Mouse (Mus musculus) embryonic fibroblast, embryonic 13.5 days (primary cell): ENCODE results near the gene Acly. TPM values are rescaled to one million over a fixed set of nuclear protein-coding genes. Genes with fewer than 3 reads are reported as not detected.

ENCODE experiments used
- H3K27ac ChIP-seq: 2 replicates; pipeline ENCODE4 v1.5.1; 2012; ENCODE audit warnings: low read length, control low read depth, inconsistent platforms; ENCODE audit not compliant: insufficient read depth
- H3K4me1 ChIP-seq: 2 replicates; pipeline ENCODE4 v1.6.1; 2011; ENCODE audit warnings: low read length; ENCODE audit not compliant: control insufficient read depth, insufficient read depth
- H3K4me3 ChIP-seq: 2 replicates; pipeline ENCODE4 v1.5.1; 2011; ENCODE audit warnings: mild to moderate bottlenecking, control low read depth, low read length; ENCODE audit not compliant: insufficient read depth
- CTCF ChIP-seq: IDR thresholded peaks from 2 replicates; pipeline ENCODE4 v1.5.1; 2011; ENCODE audit warnings: mild to moderate bottlenecking, control low read depth, low read length, moderate library complexity, borderline replicate concordance; ENCODE audit not compliant: insufficient read depth
- POLR2A ChIP-seq: IDR thresholded peaks from 2 replicates; pipeline ENCODE4 v1.6.1; 2011; ENCODE audit warnings: low read depth, mild to moderate bottlenecking, control low read depth, low read length, moderate library complexity
- polyA plus RNA-seq: library from polyadenylated mRNA; stranded (reverse); fragments of >200 nt; gene quantifications from 2 replicates; pipeline ENCODE4 v1.2.4, GENCODE M21; 2011; ENCODE audit warnings: low read depth; ENCODE audit not compliant: missing spikeins, insufficient read length

Acly gene
- polyA plus RNA-seq, 1 experiment: 111 TPM

DNA sequence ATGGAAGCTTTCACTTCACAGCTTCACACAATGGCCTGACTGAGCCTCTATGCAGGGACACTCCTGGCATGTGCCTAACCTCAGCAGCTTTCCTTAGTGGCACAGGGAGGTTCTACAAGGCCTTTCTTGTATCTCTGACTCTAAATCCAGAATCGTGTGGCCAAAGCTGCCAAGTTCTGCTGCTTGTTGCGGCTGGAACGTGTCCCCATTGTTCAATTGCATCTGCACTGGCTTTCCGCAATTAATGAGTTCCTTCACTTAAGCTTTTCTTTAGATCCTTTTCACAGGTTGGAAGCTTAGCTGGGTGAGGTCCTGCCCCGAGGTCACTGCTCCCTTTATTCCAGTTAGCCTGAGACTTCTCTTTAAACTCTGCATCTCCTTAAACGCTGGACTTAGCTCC lies 6.1 kb upstream of the Acly start:
- TF ChIP-seq CTCF (no peak), POLR2A (no peak)
- no peak overlapping the region for H3K4me3 ChIP-seq
- no peaks in the 10 kb centered on the region for H3K4me1 ChIP-seq
- no peak overlapping the region for H3K27ac ChIP-seq

DNA sequence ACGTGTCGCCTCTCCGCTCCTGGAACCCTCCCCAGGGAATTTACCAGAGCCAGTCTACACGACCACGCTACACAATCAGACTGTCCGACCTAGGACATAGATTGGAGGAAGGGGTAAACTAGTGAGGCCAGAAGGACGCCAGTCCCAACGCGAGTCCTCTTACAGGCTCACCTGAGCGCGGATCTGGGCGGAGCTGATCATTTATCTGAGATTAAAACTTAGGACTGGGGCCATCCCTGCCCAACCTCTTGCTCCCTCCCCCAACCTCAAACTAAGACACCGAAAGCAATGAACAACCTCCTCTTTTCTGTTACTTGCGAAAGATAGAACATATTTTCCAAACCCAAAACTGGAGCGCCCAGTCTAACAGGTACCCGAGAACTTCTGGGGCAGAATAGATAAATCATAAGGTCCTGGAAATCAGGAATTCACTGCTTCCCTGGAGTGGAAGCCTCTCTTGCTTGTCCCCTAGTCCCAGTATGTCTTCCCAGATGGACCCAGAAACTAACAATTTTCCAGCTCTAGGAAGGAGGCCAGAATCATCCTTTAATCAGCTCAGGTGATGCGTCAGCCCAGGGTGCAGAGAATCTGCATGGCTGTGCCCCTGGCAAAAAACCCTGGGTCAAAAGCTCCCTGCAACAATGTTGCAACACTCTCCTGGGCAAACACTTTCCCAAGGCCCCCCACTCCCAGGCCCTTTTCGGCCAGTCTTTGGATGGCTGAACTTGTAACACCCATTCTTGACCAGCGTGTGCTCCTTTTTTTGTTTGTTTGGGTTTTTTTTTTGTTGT lies 770 bp upstream of the Acly start:
- TF ChIP-seq CTCF: no peak
- no peak for TF ChIP-seq POLR2A
- Histone ChIP-seq H3K27ac (peak overlapping the region; percentile 53), H3K4me1 (peaks cover 12% of the 10 kb centered on the region; the same call in 1 of the 2 replicates), H3K4me3 (peak overlapping the region; percentile 20)

DNA sequence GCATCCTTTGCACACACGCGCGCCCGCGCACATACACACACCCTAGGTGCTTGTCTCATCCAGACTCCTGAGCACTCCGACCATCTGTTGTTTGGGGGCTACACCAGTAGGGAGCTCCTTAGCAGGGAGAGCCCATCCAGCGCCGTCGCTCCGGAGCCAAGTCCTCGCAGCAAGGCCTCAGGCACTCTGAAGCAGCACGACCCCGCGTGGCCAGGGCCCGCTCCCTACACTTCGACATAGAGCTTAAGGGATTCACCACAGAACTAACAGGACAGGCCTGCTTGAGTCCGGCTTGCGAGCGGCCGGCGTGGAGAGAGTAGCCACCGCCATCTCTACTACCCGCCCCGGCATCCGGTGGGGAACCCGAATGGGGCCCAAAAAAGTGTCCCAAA lies 738 bp downstream of the Acly start:
- Histone ChIP-seq H3K4me1 (peaks cover 12% of the 10 kb centered on the region; the same call in 1 of the 2 replicates), H3K4me3 (peak overlapping the region; percentile 93), H3K27ac (peak overlapping the region; percentile 19; the same call in 1 of the 2 replicates)
- TF ChIP-seq POLR2A (no peak), CTCF (peak; percentile 33; the same call in 1 of the 2 replicates)

DNA sequence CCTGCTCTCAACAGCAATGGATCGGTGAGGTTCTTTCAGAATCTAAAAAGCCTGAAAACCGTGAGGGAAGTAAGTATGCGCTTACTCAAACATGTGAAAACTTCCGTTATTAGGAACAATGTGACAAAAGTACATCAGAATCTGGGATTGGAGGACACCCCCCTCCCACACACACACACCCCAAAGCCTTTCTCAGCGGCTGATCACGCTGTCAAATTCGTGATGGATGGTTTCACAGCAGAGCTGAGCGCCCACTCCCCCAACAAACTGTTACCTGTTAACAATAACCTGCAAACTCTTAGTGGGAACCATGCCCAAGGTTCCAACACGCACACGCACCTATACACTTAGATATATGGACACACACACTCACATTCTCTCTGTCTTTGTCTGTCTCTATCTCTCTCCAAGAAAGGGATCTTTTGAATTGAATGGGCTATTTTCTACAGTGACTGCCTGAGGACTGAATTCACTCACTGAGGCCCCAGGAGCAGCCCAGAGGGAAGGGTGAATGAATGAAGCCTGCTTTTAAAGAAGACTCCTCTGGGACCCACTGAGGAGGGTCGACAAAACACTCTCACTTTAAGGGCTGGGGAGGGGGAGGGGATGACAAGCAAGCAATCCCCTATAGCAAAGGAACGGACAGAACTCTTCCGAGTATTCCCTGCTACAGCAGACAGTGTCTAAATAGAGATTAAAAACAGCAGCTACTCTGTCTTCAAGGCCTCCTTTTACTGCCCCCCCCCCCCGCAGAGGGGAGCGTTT lies 1.6 kb downstream of the Acly start:
- Histone ChIP-seq H3K4me3 (peak overlapping the region; percentile 93), H3K4me1 (peaks cover 12% of the 10 kb centered on the region; the same call in 1 of the 2 replicates), H3K27ac (no peak overlapping the region)
- TF ChIP-seq CTCF: no peak
- no peak for TF ChIP-seq POLR2A

DNA sequence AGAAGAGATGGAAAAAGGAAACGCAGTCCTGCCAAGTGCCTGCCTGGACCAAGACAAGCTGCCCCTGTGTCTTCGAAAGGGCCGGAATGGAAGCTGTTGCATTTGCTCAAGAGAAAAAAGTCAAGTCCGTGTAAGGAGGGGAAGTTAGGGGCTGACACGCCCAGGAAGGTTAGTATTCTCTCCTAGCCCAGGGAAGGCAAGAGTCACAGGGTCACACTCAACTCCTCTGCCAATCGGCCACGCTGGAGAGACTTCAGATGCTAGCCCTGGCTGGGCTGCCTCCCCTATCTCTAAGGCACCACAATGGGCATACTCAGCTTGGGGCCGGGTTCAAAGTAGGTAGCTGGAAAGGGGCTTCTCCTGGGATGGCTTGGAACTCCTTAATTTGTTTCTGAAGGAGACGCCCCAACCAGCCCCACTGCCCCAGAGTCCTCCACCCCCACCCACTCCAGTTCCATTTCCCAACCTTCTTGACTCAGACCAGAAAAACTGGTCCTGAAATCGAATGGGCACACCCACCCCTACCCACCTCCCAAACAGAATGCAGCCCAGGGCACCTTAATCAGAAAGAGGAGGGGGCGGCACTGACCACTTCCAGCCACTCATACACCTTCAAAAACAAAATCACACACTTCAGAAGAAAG lies 2.7 kb downstream of the Acly start:
- no peak overlapping the region for H3K27ac ChIP-seq
- H3K4me1 ChIP-seq: peaks cover 12% of the 10 kb centered on the region; the same call in 1 of the 2 replicates
- peak overlapping the region; percentile 93 for H3K4me3 ChIP-seq
- TF ChIP-seq CTCF (no peak), POLR2A (no peak)

DNA sequence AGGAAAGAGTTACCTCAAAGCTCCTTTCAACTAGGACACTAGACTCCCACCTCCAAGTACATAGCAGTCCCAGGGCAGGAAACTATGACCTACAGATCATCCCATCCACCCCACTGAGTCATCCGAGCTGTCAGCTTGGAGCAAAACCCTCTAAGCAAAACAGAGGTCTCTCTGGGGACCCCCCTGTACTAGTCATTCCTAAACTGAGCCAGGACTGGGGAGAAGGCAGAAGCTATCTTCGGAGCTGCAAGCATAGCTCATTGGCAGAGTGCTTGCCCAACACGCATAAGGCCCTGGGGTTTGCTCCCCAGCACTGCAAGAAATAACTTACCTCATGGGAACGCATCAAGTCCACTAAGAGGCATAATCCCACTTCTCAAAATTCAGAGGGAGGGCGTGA lies 3.4 kb downstream of the Acly start:
- Histone ChIP-seq H3K27ac (no peak overlapping the region), H3K4me1 (peaks cover 12% of the 10 kb centered on the region; the same call in 1 of the 2 replicates)
- no peak for TF ChIP-seq CTCF
- no peak for TF ChIP-seq POLR2A

DNA sequence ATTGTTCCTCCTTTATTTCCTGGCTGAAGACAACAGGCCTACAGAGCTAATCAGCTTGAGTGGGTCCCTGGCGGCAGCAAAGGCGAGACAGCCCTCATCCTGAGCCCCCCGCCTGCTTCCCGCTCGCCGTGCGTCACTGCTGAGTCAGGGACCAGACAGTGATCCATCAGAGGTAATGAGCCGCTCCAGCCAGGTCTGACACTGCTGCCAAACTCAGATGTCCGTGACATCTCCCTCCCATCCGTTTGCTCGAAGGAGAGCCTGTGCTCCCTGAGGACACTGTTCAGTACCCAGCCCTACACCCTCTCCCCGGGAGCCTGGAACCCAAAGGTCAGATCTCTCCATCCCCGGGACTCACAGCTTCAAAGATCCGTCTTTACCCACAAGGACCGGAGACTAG lies 7.0 kb downstream of the Acly start:
- H3K4me1 ChIP-seq: peaks cover 6% of the 10 kb centered on the region; the same call in 1 of the 2 replicates
- no peak overlapping the region for H3K27ac ChIP-seq
- no peak overlapping the region for H3K4me3 ChIP-seq
- TF ChIP-seq POLR2A: no peak

More for the DNA sequence above, 3.4 kb downstream of the Acly start:
- 0 out of 2 replicates have a peak overlapping the region, but pooled peaks have one; percentile 93 for H3K4me3 ChIP-seq

DNA sequence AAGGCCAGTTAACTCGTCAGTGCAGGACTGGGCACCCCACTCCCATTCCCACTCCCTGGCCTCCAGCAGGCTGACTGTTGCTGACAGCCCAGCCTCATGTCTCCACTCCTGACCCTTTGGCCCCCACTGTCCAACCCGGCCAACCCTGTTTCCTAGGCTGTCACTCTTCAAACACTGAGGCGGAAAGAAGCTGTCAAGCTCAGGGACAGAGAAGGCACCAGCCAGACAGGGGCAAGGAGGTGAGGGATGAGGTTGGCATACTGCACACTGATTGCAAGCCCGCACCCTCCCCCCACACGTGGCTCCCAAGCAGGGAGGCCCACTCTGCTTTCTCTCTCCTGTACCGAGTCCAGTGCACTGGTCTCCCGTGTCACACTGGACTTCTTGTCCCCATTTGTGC lies 8.6 kb downstream of the Acly start:
- Histone ChIP-seq H3K27ac (no peak overlapping the region), H3K4me1 (0 out of 2 replicates have a peak, but pooled peaks cover 1% of the 10 kb centered on the region), H3K4me3 (no peak overlapping the region)
- no peak for TF ChIP-seq POLR2A
- no peak for TF ChIP-seq CTCF

DNA sequence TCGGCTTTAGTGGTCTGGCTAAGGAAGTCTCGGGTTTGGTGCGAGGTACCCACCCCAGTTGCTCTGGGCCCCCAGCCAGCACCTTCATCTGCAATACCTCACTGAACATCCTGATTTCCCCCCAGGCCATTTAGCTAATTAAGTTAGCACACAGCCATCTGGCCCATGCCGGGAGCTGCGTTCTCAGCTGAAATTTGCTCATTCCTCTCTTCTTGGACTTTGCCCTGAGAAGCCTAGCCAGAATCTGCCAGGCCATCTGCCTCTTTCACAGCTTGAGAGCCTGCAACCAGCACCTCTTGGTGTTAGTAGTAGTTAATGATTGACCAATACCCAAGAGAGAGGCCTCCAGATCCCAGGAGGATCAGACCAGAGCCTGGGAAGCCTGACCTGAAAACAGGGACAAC lies 9.6 kb downstream of the Acly start:
- TF ChIP-seq POLR2A: no peak
- no peak for TF ChIP-seq CTCF
- no peak overlapping the region for H3K4me3 ChIP-seq
- no peak overlapping the region for H3K27ac ChIP-seq
- H3K4me1 ChIP-seq: no peaks in the 10 kb centered on the region

DNA sequence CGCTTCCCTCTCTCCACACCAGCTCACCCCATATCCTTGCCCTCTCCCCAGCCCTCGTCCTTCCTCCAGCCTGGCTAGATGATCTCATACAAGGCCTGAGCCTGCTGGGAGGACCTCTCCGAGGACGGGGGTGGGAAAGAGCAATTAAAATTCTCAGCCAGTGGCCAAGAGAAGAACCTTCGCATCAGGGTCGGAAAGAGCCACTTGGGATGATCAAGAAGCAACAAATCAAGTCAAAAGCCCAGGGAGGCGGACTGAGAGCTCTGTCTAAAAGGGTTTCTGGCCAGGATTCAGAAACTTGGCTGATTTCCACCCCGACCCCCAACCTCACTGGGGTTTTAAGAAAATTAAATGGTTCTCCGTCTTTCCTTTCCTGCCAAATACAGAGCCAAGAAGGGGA lies 11.5 kb downstream of the Acly start:
- Histone ChIP-seq H3K27ac (no peak overlapping the region), H3K4me3 (no peak overlapping the region), H3K4me1 (no peaks in the 10 kb centered on the region)
- no peak for TF ChIP-seq CTCF
- TF ChIP-seq POLR2A: no peak

DNA sequence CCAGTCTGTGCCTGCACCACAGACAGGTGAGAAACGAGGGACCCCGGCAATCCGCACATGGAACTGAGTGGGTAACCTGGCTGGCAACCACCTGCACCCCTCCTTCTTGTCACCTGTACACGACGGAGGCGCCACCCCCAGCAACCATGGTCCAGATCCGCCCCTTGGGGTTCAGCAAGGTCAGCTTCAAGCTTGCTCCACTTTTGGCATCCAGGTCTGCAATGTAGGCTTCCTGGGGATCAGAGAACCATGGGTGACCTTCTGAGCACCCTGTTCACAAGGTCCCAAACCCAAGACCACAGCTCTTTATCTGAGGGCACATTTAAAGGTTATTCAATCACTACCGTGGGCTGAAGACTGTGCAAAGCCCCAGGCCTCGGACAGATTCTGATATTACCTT lies 12.0 kb downstream of the Acly start:
- Histone ChIP-seq H3K4me3 (no peak overlapping the region), H3K27ac (no peak overlapping the region), H3K4me1 (no peaks in the 10 kb centered on the region)
- TF ChIP-seq POLR2A: no peak
- TF ChIP-seq CTCF: no peak
